Mouse (Mus musculus) bone marrow macrophage, adult 2 months (primary cell): ENCODE data around the gene Erf. TPM values are rescaled to one million over a fixed set of nuclear protein-coding genes. Genes with fewer than 3 reads are reported as not detected.

Experiments used
- H3K27ac ChIP-seq: 2 replicates; pipeline ENCODE4 v1.5.1; 2012; ENCODE audit warnings: low read depth, low read length; ENCODE audit not compliant: insufficient read depth
- H3K4me1 ChIP-seq: 2 replicates; pipeline ENCODE4 v1.6.1; 2012; ENCODE audit warnings: low read length; ENCODE audit not compliant: control insufficient read depth, insufficient read depth
- H3K4me3 ChIP-seq: 2 replicates; pipeline ENCODE4 v1.5.1; 2012; ENCODE audit warnings: mild to moderate bottlenecking, low read length, moderate library complexity; ENCODE audit not compliant: insufficient read depth
- CTCF ChIP-seq: IDR thresholded peaks from 2 replicates; pipeline ENCODE4 v1.5.1; 2012; ENCODE audit warnings: low read depth, mild to moderate bottlenecking, low read length, moderate library complexity
- POLR2A ChIP-seq: IDR thresholded peaks from 2 replicates; pipeline ENCODE4 v1.6.1; 2012; ENCODE audit warnings: mild to moderate bottlenecking, low read depth, low read length, borderline replicate concordance
- polyA plus RNA-seq: library from polyadenylated mRNA; stranded (reverse); fragments of >200 nt; gene quantifications from 2 replicates; pipeline ENCODE4 v1.2.4, GENCODE M21; 2012; ENCODE audit not compliant: missing spikeins, insufficient read depth, insufficient read length

Gene Erf
- polyA plus RNA-seq, 1 experiment: 27.8 TPM

GRCm38 (mm10) chr7:25279861-25280791, 29.6 kb upstream of the Erf start:
- TF ChIP-seq CTCF (no peak), POLR2A (no peak; the same call in 1 of the 2 replicates)
- H3K4me3 ChIP-seq: peak overlapping the region; percentile 75
- peaks cover 45% of the 10 kb centered on the region for H3K4me1 ChIP-seq
- peak overlapping the region; percentile 99 for H3K27ac ChIP-seq

DNA sequence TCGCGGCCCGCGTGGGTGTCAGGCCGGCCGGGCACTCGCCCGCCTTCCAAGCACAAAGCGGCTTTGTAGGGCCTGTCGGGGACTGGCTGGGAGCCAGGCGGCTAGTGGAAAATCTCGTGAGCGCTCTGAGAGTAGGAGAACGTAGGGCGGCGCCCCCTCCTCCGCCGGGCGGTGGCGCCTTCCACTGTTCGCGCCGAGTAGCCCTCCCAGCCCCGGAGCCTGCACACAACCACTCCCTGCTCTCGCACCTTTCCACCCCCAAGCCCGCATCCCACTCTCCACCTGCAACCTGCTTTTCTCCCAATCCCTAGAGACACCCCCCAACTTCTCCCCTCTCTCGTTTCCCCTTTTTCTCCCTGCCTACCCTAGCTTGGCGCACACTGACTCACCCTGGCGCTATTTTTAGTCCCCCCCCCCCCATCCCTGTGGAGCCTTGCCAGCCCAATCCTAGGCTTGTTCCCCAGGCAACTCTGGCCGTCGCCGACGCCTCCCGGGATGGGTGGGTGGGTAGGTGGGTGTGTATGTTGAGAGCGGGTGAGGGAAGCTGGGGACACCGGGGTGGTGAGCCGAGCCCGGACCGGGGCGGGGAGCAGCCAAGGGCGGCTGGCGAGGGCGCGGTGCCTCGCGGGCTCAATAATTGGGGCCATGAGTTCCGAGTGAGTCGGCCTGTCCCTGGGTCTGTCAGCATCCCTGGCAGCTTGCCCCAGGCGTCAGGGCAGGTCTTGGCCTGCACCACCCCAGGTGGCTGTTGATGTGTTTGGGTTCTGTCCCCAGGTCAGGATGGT, 28.7 kb upstream of the Erf start:
- TF ChIP-seq CTCF: no peak
- no peak for TF ChIP-seq POLR2A
- Histone ChIP-seq H3K4me3 (peak overlapping the region; percentile 75), H3K27ac (peak overlapping the region; percentile 99), H3K4me1 (peaks cover 45% of the 10 kb centered on the region)

- H3K27ac ChIP-seq: peak overlapping the region; percentile 99
- TF ChIP-seq CTCF (no peak), POLR2A (no peak)
- peak overlapping the region; percentile 75 for H3K4me3 ChIP-seq
- H3K4me1 ChIP-seq: peaks cover 45% of the 10 kb centered on the region
These were observed 27.9 kb upstream of the Erf start for GRCm38 (mm10) chr7:25278341-25279075.

DNA sequence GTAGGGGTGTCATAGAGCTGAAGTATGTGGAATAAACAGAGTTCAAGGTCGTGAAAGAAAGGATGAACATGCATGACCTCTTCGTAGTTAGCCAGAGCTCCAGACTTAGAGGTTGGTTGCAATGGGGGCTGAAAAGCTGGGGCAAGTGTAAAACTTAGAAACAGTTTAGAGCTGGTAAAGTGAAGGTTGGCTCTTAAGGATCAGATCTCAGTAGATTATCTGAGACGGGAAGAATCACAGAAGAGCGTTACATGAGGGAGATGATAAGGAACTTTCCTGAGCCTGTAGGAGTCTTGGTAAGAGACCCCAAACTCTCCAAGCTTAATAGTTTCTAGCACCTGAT, 27.4 kb upstream of the Erf start:
- Histone ChIP-seq H3K4me1 (peaks cover 45% of the 10 kb centered on the region), H3K27ac (peak overlapping the region; percentile 99), H3K4me3 (peak overlapping the region; percentile 75)
- TF ChIP-seq CTCF (no peak), POLR2A (no peak)

GRCm38 (mm10) chr7:25277405-25277804, 26.8 kb upstream of the Erf start:
- H3K4me1 ChIP-seq: peaks cover 45% of the 10 kb centered on the region
- TF ChIP-seq POLR2A (no peak), CTCF (no peak)
- H3K4me3 ChIP-seq: peak overlapping the region; percentile 75
- peak overlapping the region; percentile 99 for H3K27ac ChIP-seq

DNA sequence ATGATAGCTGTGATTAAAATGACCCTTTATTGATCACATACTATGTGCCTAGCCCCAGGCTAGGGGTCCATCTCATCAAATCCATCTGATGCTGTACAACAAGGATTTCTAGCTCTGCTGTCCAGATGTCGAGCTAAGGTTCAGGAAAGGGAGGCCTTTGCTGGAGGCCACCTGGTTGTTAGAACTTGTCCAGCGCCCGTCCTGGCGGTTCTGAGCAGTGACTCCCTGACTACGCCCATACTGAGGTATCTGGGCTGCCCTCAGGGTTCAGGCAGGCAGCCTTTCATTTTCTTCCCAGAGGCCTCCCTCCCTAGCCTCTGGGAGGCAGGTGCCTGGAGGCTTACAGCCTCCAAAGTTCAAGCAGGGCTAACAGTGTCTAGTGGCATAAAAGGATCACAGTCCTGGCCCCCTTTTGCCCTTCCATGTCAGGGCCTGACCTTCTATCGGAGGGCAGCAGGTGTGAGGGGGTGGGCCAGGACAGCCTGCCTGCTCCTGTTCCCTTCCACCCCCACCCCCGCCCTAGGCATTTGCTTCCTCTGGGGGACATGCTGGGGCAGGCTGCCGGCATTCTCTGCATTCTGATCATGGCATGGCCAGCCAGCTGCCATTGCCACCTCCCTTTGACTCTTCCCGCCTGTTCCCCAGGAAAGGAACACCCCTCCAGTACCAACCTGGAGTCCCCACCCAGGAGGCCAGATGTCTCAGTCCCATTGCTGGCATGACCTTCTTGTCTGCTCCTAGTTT, 25.2 kb upstream of the Erf start:
- no peak for TF ChIP-seq POLR2A
- no peak for TF ChIP-seq CTCF
- Histone ChIP-seq H3K27ac (no peak overlapping the region), H3K4me3 (no peak overlapping the region), H3K4me1 (peaks cover 36% of the 10 kb centered on the region)

DNA sequence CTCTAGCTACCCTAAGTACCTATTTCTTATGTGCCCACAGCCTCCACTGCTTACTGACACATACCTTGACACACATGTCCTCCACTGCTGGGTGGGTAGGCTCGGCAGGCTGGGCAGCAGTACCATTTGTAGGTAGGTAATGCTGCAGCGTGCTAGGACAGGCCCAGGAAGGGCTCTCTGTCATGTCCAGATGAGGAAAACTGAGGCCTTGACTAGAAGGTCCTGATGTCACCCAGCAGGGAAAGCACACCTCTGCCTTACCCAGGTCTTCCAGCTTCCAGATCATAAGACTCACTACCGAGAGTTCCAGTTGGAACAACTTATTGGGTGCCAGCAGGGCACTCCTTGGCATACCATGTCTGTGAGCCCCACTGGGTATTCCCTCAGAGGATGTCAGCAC, 24.4 kb upstream of the Erf start:
- no peak for TF ChIP-seq POLR2A
- no peak for TF ChIP-seq CTCF
- Histone ChIP-seq H3K4me3 (no peak overlapping the region), H3K4me1 (peaks cover 36% of the 10 kb centered on the region), H3K27ac (no peak overlapping the region)

GRCm38 (mm10) chr7:25274571-25274970, 24.0 kb upstream of the Erf start:
- no peak overlapping the region for H3K27ac ChIP-seq
- H3K4me3 ChIP-seq: no peak overlapping the region
- TF ChIP-seq POLR2A (no peak), CTCF (no peak)
- H3K4me1 ChIP-seq: peaks cover 40% of the 10 kb centered on the region

GRCm38 (mm10) chr7:25273259-25274241, 23.0 kb upstream of the Erf start:
- Histone ChIP-seq H3K4me1 (peaks cover 45% of the 10 kb centered on the region), H3K4me3 (no peak overlapping the region), H3K27ac (no peak overlapping the region)
- TF ChIP-seq CTCF: no peak
- no peak for TF ChIP-seq POLR2A
